Mouse (Mus musculus) v-Abl transformed pro-B cells (cell line): Measurements from ENCODE around the gene Slc25a26.

ENCODE experiments used
- in situ Hi-C, 2 experiments: fragments of 400-800 bp; cut with MboI; formaldehyde crosslinking; loops; one replicate each; pipeline ENCODE4 v1.15.1; 2025; ENCODE audit not compliant: unreplicated experiment in 2 of 2

Slc25a26 gene

DNA sequence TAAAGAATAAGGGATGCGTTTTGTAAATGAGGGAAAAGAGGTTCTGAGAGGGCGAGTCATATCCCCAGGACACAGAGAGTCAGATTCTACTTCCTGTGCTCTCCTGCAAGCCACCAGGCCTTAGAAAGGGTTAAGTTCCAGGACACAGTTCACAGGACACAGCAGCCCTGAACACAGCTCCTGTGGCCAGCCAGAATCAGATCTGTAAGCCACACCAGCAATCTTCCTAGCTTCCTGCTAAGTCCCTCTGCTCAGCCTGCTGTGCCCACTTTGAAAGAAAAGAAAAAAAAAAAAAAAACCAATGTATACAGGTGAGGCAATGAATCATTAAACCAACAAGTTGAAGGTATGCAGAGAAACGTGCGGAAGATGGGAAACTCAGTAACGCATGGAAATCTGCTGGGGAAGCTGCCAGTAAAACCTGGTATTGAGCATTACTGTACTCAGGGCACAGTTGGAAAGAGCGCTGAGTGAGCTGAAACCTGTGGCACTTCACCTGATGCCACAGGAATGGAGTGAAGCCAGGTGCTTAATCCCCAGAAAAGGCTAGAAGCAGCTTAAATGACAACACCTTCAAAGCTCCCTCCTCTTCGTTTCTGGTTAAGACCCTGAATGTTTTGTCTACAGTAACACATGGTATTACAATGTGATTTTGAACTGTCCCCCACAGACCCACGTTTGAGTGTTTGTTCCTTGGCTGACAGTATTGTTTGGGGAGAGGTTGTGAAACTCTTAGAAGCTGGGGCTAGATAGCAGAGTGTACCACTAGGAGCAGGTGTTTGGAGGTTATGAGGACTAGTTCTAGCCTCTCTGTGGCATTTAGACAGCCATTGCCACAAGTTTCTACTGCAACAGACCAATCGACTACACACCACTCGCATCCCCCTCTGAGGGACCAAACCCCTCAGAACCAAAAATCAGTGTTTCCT lies 153.5 kb downstream of the Slc25a26 start:
- in situ Hi-C loops: no loop called here
